Mouse (Mus musculus): ENCODE data around the gene Hrasls5. TPM values are rescaled to one million over a fixed set of nuclear protein-coding genes. Genes with fewer than 3 reads are reported as not detected.

Hrasls5 gene
- polyA plus RNA-seq (2011; ENCODE audit: insufficient read length, low read depth, missing spikeins) = not detected in 2 replicates

DNA sequence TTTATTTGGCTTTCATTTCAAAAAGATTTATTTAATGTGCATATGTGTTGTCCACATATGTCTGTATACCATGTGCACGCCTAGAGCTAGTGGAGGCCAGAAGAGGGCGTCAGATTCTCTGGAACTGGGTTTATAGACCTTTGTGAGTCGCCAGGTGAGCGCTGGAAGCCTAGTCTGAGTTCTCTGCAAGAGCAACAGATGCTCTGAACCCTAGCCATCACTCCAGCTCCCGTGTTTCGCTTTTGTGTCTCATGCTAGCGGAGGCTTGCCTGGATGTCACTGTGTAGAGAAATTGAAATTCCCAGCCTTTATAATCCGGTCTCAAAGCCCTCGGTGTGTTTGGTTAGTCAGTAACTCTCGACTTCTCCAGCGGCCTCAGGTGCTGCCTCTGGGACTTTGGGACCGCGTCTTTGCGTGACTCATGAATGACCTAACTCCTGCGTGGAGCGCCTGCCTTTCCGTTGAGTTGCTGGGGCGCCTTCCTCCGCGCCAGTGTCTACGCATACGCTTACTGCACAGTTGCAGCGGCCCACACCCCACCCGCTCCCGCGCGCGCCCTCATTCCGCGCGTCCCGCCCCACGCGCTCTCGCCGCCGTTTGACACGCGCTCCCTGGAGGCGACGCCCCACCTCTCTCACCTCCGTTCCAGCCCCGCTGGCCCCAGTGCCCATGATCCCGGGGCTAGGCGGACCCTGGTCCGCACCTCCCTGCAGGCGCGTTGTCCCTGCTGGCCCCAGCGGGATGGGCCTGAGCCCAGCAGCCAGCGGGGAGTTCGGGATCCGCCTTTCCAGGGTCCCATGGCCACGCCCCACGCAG, at the start of gene Hrasls5:
Gene Hrasls5, plus strand, starts transcription at position 600 of the 816 bp plus-strand sequence.
- Histone ChIP-seq H3K27ac (ENCODE audit: insufficient read depth, low read length) (no peak within 1 kb of the TSS), H3K4me3 (ENCODE audit: insufficient read depth, low read length) (peak within 1 kb of the TSS; percentile 12; the same call in 1 of the 2 replicates), H3K4me1 (ENCODE audit: control insufficient read depth, insufficient read depth, low read length) (no peaks in the 10 kb centered on the region)
- no peak for TF ChIP-seq POLR2A (IDR thresholded peaks at IDR 0.05; ENCODE audit: low read depth, low read length)
- no peak for TF ChIP-seq CTCF (IDR thresholded peaks at IDR 0.05; ENCODE audit: borderline replicate concordance, insufficient read depth, low read length)

DNA sequence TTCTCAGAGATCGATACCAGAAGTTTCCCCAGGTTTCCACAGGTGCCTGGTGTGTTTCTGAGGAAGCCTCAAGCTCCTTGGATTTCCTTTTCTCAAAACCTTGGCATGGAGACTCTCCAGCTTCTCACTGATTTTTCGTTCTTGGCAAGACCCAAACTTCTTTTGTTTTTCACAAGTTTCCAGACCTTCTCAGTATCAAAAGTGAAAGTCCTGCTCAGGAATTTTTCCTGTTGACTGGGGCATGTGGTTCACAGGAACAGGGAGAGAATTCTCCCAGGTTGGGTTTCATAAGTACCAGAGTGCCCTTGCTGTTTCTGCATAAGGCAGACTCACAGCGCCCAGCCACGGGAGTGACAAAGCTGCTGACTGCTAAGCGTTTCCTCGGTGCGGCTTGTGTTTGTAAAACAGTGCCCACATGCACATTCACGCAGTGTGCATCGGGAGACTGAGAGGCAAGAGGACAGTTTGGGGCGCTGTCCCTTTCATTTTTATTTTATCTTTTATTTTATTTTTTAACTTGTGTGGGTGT, 49.7 kb upstream of the Hrasls5 start:
- TF ChIP-seq POLR2A (IDR thresholded peaks at IDR 0.05; ENCODE audit: low read depth, low read length) (no peak), CTCF (IDR thresholded peaks at IDR 0.05; ENCODE audit: borderline replicate concordance, insufficient read depth, low read length) (no peak)
- no peak overlapping the region for H3K4me3 ChIP-seq (ENCODE audit: insufficient read depth, low read length)
- no peak overlapping the region for H3K27ac ChIP-seq (ENCODE audit: insufficient read depth, low read length)
- no peaks in the 10 kb centered on the region for H3K4me1 ChIP-seq (ENCODE audit: control insufficient read depth, insufficient read depth, low read length)

DNA sequence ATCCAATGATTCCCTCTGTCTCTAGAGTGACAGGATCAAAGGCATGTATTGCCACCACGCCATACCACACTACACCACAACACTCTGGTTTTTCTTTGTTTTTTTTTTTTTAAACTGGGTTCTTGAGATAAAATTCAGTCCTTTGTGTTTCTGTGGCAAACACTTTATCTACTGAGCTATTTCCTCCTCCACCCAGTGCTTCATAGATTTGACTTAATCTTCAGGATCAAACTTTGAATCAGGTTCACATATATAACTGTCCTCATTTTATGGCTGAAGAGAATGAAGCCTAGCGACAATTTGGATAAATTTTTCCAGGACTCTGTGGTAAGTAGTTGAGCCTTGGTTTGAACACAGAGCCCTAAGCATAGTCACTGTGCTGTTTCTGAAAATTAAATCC, 48.7 kb upstream of the Hrasls5 start:
- Histone ChIP-seq H3K4me1 (ENCODE audit: control insufficient read depth, insufficient read depth, low read length) (0 out of 2 replicates have a peak, but pooled peaks cover under 1% of the 10 kb centered on the region), H3K4me3 (ENCODE audit: insufficient read depth, low read length) (no peak overlapping the region), H3K27ac (ENCODE audit: insufficient read depth, low read length) (no peak overlapping the region)
- TF ChIP-seq POLR2A (IDR thresholded peaks at IDR 0.05; ENCODE audit: low read depth, low read length) = no peak
- no peak for TF ChIP-seq CTCF (IDR thresholded peaks at IDR 0.05; ENCODE audit: borderline replicate concordance, insufficient read depth, low read length)

DNA sequence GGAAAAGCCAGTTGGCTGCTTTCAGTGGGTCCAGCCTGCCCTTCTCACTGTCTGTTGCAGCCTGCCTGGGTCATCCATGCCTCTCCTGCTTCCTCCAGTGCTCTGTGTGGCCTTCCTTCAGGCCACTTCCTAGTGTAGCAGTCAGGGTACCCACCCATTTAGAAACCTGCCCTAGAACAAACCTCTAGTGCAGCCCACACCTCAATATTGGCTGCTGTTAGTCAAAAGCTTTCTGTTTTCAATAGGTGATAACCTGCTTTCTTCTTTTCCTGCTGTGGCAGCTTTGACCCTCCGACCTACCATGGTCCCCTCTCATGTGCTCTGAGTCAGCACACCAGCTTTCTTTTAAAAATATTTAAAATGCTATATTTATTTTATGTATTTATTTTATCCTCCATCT, 47.9 kb upstream of the Hrasls5 start:
- H3K4me1 ChIP-seq (ENCODE audit: control insufficient read depth, insufficient read depth, low read length) = 0 out of 2 replicates have a peak, but pooled peaks cover 3% of the 10 kb centered on the region
- TF ChIP-seq CTCF (IDR thresholded peaks at IDR 0.05; ENCODE audit: borderline replicate concordance, insufficient read depth, low read length) = no peak
- TF ChIP-seq POLR2A (IDR thresholded peaks at IDR 0.05; ENCODE audit: low read depth, low read length) = no peak
- H3K4me3 ChIP-seq (ENCODE audit: insufficient read depth, low read length) = no peak overlapping the region
- H3K27ac ChIP-seq (ENCODE audit: insufficient read depth, low read length) = no peak overlapping the region

DNA sequence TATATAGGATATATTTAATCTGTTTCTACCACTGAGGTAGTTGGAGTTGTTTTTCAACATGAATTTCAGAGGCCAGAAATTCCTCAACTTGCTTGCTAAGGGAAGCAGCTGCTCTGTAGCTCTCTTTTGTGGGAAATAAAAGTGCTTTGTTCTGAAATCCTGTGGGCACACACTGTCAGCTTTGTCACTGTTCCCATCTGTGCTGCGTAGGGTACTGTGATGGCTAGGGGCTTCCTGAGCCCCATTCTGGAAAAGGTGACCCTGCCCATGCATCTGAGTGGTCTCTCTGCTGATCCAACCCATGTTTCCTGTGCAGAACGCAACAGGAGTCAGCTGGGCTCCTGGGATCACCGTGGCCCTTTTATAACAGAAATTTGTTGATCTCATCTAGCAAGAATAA, 45.5 kb upstream of the Hrasls5 start:
- H3K27ac ChIP-seq (ENCODE audit: insufficient read depth, low read length) = no peak overlapping the region
- TF ChIP-seq CTCF (IDR thresholded peaks at IDR 0.05; ENCODE audit: borderline replicate concordance, insufficient read depth, low read length) (no peak), POLR2A (IDR thresholded peaks at IDR 0.05; ENCODE audit: low read depth, low read length) (no peak)
- H3K4me1 ChIP-seq (ENCODE audit: control insufficient read depth, insufficient read depth, low read length) = peaks cover 6% of the 10 kb centered on the region
- H3K4me3 ChIP-seq (ENCODE audit: insufficient read depth, low read length) = no peak overlapping the region

DNA sequence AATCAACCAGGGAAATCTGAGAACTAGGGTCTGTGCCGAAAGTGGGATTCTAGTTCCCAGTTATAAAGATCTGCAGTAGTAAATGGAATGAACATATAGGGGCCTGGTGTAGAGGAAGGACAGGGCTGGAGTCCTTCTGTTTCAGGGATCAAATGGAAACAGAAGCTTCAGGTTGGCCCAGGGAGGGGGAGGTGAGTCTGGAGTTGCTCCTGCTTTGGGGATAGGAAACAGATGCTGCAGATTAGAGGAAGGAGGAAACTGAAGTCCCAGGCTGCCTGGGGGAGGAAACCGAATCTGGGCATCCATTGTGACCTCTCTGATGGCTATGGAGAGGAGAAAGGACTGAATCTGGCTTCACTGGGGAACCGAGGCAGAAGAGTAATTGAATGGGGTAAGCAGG, 44.0 kb upstream of the Hrasls5 start:
- Histone ChIP-seq H3K27ac (ENCODE audit: insufficient read depth, low read length) (peak overlapping the region; percentile 69; the same call in 1 of the 2 replicates), H3K4me1 (ENCODE audit: control insufficient read depth, insufficient read depth, low read length) (peaks cover 6% of the 10 kb centered on the region), H3K4me3 (ENCODE audit: insufficient read depth, low read length) (no peak overlapping the region)
- TF ChIP-seq POLR2A (IDR thresholded peaks at IDR 0.05; ENCODE audit: low read depth, low read length) (no peak), CTCF (IDR thresholded peaks at IDR 0.05; ENCODE audit: borderline replicate concordance, insufficient read depth, low read length) (no peak)

DNA sequence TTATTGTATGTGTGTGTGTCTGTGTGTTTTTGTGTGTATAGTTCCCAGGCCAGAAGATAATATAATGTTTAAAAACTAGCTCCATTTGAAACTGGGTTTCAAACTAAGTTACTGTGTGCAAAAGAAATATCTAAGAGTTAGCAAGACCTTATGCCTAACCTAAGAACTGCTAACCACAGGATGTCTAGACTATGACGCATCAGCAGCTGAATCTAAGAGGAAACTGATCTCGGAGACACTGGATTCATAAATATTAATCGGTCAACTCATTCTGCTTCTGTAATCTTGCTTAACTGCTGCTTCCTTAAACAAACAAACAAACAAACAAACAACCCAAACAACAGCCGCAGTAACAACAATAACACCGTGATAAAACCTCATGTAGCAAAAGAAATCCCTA, 42.7 kb upstream of the Hrasls5 start:
- Histone ChIP-seq H3K4me1 (ENCODE audit: control insufficient read depth, insufficient read depth, low read length) (peaks cover 6% of the 10 kb centered on the region), H3K4me3 (ENCODE audit: insufficient read depth, low read length) (no peak overlapping the region), H3K27ac (ENCODE audit: insufficient read depth, low read length) (peak overlapping the region; percentile 95)
- TF ChIP-seq CTCF (IDR thresholded peaks at IDR 0.05; ENCODE audit: borderline replicate concordance, insufficient read depth, low read length) (no peak), POLR2A (IDR thresholded peaks at IDR 0.05; ENCODE audit: low read depth, low read length) (no peak)

DNA sequence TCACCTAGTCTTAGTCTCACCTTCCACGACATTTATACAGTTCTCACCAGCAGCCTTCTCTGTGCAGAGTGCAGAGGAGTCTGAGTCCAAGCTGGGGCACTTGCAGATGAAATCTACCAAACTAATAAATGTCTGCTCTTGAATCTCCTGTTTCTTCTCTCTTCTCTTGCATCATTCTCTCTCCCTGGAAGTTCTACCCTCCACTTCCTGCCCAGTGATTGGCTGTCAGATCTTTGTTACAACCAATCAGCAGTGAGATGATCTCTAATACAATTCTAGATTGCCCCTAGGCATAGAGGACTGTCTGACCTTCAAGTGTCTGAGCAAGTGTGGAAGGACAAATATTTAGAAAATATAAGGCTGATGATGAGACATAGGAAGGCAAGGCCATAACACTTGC, 36.2 kb upstream of the Hrasls5 start:
- no peaks in the 10 kb centered on the region for H3K4me1 ChIP-seq (ENCODE audit: control insufficient read depth, insufficient read depth, low read length)
- no peak for TF ChIP-seq POLR2A (IDR thresholded peaks at IDR 0.05; ENCODE audit: low read depth, low read length)
- no peak for TF ChIP-seq CTCF (IDR thresholded peaks at IDR 0.05; ENCODE audit: borderline replicate concordance, insufficient read depth, low read length)

DNA sequence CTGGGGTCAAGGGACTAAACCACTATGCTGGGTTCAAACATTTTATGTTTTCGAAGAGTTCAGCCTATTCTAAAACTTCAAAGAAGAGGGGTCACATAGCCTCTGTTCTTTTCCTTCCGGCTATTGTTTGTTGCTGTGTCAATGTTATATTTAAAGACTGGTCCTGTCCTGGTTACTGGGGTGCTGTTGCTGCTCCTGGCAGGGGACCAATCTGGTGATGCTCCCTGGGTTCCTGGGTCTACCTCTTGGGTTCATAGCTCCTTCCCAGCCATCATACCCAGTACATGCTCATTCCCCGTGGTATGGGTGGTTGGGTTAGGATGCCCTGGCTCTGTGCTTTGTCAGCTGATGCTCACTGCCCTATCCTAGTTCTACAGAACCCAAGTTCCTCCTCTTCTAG, 34.6 kb upstream of the Hrasls5 start:
- TF ChIP-seq CTCF (IDR thresholded peaks at IDR 0.05; ENCODE audit: borderline replicate concordance, insufficient read depth, low read length) = no peak
- no peak for TF ChIP-seq POLR2A (IDR thresholded peaks at IDR 0.05; ENCODE audit: low read depth, low read length)
- H3K4me1 ChIP-seq (ENCODE audit: control insufficient read depth, insufficient read depth, low read length) = no peaks in the 10 kb centered on the region
- H3K4me3 ChIP-seq (ENCODE audit: insufficient read depth, low read length) = no peak overlapping the region
- H3K27ac ChIP-seq (ENCODE audit: insufficient read depth, low read length) = no peak overlapping the region

More for the DNA sequence above, 36.2 kb upstream of the Hrasls5 start:
- no peak overlapping the region for H3K4me3 ChIP-seq (ENCODE audit: insufficient read depth, low read length)
- H3K27ac ChIP-seq (ENCODE audit: insufficient read depth, low read length) = no peak overlapping the region

DNA sequence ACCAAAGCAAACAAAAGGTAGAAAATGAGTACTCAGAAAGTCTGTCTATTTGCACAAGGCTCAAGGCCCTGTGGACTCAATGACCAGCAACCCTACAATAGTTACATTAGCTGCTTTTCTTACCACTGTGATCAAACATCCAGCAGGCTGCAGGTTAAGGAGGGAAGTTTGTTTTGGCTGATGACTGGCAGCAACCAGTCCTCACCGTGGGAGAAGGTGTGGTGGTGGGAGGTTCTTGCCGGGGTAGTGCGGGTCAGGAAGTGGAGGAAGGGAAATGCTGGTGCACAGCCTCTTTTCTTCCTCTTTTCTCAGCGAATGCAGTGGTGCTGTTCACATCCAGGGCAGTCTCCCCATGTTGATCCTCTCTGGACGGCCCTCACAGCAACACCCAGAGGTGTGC, 31.3 kb upstream of the Hrasls5 start:
- no peak for TF ChIP-seq POLR2A (IDR thresholded peaks at IDR 0.05; ENCODE audit: low read depth, low read length)
- TF ChIP-seq CTCF (IDR thresholded peaks at IDR 0.05; ENCODE audit: borderline replicate concordance, insufficient read depth, low read length) = no peak
- Histone ChIP-seq H3K27ac (ENCODE audit: insufficient read depth, low read length) (no peak overlapping the region), H3K4me3 (ENCODE audit: insufficient read depth, low read length) (no peak overlapping the region), H3K4me1 (ENCODE audit: control insufficient read depth, insufficient read depth, low read length) (no peaks in the 10 kb centered on the region)
